Mouse (Mus musculus) megakaryocyte-erythroid progenitor cell, adult 5 weeks (primary cell): ENCODE results near the gene Lrp4. TPM values are rescaled to one million over a fixed set of nuclear protein-coding genes. Genes with fewer than 3 reads are reported as not detected.

ENCODE experiments used
- polyA plus RNA-seq: library from polyadenylated mRNA; stranded (reverse); fragments of >175 nt; gene quantifications from 2 replicates; pipeline ENCODE4 v1.2.3, GENCODE M21; 2012

The Lrp4 gene
- polyA plus RNA-seq: 2.2 and 2.5 TPM in 2 replicates

GRCm38 (mm10) chr2:91457259-91457655 lies at the start of gene Lrp4:
TSS of gene Lrp4 (plus strand) at chr2:91457511.

GRCm38 (mm10) chr2:91444286-91444892 lies 12.9 kb upstream of the Lrp4 start, which contains the start of gene 1110051M20Rik:
TSS of gene 1110051M20Rik (minus strand) at chr2:91444704.

GRCm38 (mm10) chr2:91526294-91527146 lies 69.2 kb downstream of the Lrp4 start, which contains the start of gene Ckap5:
TSS of gene Ckap5 (plus strand) at chr2:91526762.

Other genes starting within 250 kb of the Lrp4 start
- gene Ddb2, start 220.5 kb upstream of the Lrp4 start, polyA plus RNA-seq: 0.94 and 1.8 TPM in 2 replicates
- 0.18 and 0.63 TPM in 2 replicates for gene Pacsin3, start 201.6 kb upstream of the Lrp4 start, polyA plus RNA-seq
- 41.2 and 43.3 TPM in 2 replicates for gene Arfgap2, start 192.5 kb upstream of the Lrp4 start, polyA plus RNA-seq
- 7.0 and 8.9 TPM in 2 replicates for gene 1110051M20Rik, start 12.8 kb upstream of the Lrp4 start, polyA plus RNA-seq
- gene Ckap5, start 69.3 kb downstream of the Lrp4 start, polyA plus RNA-seq: 2.5 and 3.0 TPM in 2 replicates
- gene F2, start 178.9 kb downstream of the Lrp4 start, polyA plus RNA-seq: 0.02 and 0.10 TPM in 2 replicates
- 19.7 and 25.3 TPM in 2 replicates for gene Zfp408, start 192.3 kb downstream of the Lrp4 start, polyA plus RNA-seq
- gene Arhgap1, start 192.3 kb downstream of the Lrp4 start, polyA plus RNA-seq: 31.6 and 34.3 TPM in 2 replicates